Mouse (Mus musculus): ENCODE results near the gene Amotl1.
"Not testable (repeated sequence)": the region's sequence is repeated elsewhere in the genome, so short reads cannot be mapped to it uniquely, and the experiment has no call there.

Amotl1 gene

GRCm38 (mm10) chr9:14603475-14603874 lies 41.4 kb downstream of the Amotl1 start:
- DNase-seq (ENCODE audit: extremely low spot score), result no peak

DNA sequence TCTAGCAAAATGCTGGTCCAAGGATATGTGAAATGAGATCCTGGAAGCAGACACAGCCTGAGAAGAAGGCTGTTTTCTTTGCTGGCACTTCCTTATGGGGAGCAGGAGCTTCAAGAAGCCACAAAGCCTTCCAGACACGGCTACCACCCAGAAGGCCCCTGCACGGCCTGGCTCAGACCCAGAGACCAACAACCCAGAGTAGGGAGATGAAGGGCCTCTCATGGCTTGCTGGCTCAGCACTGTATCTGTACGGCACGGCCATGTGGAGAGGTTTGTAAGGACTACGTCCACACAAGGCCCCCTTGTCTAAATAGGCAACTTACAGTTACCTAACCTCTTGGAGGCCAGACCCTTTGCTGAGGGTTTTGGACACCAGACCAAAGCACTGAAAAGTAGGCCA lies 45.1 kb downstream of the Amotl1 start:
- no peak for DNase-seq (ENCODE audit: extremely low spot score)

- DNase-seq (ENCODE audit: extremely low spot score), result no peak
Observed at GRCm38 (mm10) chr9:14598157-14598556, 46.7 kb downstream of the Amotl1 start.

GRCm38 (mm10) chr9:14597429-14597828 lies 47.4 kb downstream of the Amotl1 start:
- no peak for DNase-seq (ENCODE audit: extremely low spot score)

DNA sequence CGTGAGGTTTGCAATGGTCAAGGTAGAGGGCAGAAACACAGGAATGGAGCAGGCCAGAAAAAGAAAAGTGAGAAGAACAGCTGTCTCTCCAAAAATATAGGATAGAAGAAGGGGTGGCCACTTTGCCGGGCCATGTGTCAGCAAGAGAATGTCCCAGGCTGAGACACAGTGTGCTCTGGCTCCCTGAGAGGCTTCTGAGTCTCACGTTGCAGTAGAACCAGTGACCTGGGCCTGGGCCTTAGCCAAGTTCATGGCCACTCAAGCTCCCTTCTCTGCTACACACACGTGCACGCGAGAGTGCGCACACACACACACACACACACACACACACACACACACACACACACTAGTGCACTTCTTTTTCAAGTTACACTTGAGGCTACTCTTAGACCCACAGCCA lies 48.0 kb downstream of the Amotl1 start:
- no peak for DNase-seq (ENCODE audit: extremely low spot score)

GRCm38 (mm10) chr9:14596427-14596826 lies 48.4 kb downstream of the Amotl1 start:
- DNase-seq (ENCODE audit: extremely low spot score), result no peak

GRCm38 (mm10) chr9:14595893-14596292 lies 49.0 kb downstream of the Amotl1 start:
- no peak for DNase-seq (ENCODE audit: extremely low spot score)

GRCm38 (mm10) chr9:14593880-14594279 lies 51.0 kb downstream of the Amotl1 start:
- DNase-seq (ENCODE audit: extremely low spot score), result no peak

DNA sequence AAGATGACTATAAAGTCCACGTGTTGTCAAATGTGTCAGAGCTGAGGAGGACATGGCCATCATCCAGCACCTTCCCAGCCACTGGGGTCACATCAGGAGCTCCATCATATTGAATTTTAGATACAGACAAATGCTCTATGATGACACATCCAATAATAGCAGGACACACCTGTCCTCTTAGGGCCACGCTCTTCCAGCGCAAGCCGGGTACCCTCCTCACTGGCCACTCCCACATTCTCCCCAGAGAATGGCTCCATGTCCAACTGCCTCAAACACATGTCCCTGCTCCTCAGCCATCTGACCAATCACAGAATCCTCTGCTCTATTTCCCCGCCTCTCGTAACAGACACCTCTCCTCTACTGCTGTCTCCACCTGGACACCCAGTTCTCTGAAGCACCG lies 54.2 kb downstream of the Amotl1 start:
- DNase-seq (ENCODE audit: extremely low spot score), result no peak

DNA sequence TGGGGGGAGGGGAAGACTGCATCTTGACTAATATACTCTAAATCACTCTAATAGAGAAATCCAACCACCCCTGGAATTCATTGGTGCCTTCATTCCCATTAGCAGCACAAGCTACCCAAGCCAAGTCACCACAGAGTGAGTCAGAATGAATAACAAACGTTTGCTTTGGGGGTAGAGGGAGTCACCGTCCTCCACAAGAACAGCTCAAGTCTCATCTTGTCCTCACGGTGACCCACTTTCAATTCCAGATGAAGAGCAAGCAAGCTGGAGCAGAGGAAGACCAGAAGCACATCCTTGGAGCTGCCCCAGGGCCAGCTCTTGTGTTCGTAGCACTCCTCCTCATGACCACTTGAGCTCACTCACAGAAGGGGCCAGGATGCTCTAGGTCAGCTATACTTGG lies 56.2 kb downstream of the Amotl1 start:
- no peak for DNase-seq (ENCODE audit: extremely low spot score)

GRCm38 (mm10) chr9:14585702-14586101 lies 59.2 kb downstream of the Amotl1 start:
- peak; percentile 24 for DNase-seq (ENCODE audit: extremely low spot score)

DNA sequence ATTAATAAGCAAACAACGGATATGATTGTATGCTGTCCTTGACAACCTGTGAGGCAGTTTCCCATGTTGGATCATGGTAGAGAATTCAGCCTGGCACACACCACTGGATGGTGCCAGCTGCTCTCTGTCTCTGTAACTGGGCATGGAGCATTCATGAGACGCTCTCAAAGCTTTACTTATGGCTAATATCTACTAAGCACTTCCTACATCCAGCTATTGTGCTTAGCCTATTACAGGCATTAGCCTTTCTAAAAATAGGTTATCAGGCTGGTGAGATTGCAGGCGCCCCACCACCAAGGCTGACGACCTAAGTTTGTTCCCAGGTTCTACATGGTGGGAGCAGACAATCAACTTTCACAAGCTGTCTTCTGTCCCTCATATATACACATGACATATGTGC lies 65.9 kb downstream of the Amotl1 start:
- no peak for DNase-seq (ENCODE audit: extremely low spot score)

DNA sequence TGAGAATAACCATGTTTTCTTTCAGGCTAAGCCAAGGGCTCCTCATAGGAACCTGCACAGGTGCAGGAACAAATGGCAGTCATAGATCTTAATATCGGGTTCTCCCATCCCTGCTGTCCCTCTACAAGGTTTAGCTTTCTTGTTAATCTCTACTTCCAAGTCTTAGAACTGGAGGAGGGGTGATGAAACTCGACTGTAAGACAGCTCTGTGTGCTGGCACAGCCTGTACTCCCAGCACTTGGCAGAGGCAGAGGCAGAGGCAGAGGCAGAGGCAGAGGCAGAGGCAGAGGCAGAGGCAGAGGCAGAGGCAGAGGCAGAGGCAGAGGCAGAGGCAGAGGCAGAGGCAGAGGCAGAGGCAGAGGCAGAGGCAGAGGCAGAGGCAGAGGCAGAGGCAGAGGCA lies 68.5 kb downstream of the Amotl1 start:
- not testable (repeated sequence) for DNase-seq (ENCODE audit: extremely low spot score)

- no peak for DNase-seq (ENCODE audit: extremely low spot score)
Observed at GRCm38 (mm10) chr9:14574760-14575399, 70.0 kb downstream of the Amotl1 start.

DNA sequence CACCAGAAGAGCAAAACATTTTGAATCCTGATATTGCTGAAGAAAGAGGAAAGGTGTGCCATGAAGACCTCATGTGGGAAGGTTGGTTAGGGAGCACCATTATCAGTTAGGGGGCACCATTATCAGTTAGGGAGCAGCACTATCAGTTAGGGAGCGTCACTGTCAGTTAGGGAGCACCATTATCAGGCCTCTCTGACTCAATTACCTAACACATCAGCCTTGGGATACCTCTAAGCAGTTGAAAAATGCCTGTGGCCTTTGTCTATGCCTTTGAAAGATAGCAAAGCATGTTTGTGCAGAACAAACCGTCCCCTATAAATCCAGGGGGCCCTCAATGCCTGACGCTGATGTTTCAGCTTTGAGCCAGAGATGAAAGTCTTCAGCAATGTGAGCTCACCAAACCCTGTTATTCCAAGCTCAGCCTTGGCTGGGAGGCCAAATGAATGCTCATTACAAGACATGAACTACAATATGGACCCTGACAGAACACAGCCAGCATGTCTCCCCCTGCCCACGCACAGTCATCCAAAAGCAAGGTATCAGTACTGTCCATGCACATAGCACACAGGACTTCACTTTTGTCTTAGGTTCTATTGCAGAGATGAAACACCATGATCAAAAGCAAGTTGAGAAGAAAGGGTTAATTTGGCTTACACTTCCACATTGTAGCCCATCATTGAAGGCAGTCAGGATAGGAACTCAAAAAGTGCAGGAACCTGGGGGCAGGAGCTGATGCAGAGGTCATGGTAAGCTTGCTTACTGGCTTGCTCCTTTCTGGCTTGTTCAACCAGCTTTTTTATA lies 75.5 kb downstream of the Amotl1 start:
- no peak for DNase-seq (ENCODE audit: extremely low spot score)

- DNase-seq (ENCODE audit: extremely low spot score), result no peak
Observed at GRCm38 (mm10) chr9:14568487-14568886, 76.4 kb downstream of the Amotl1 start.

DNA sequence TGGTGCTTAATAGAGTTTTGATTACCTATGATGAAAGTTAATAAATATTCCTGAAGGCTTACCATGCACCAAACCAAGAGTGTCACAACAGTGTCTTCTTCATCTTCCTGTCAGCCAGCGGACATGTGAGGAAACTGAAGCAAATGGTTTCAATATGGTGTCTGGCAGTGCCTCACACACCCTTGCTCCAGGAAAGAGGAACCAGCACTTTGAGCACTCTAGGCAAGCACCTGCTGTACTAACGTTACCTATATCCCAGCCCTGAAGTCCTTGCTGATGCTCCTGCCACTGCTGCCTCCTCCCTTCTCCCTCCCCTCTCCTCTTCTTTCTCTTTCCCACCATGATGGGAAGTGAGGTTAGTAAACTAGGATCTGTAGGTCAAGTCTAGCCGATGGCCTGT lies 80.4 kb downstream of the Amotl1 start:
- DNase-seq (ENCODE audit: extremely low spot score), result no peak

DNA sequence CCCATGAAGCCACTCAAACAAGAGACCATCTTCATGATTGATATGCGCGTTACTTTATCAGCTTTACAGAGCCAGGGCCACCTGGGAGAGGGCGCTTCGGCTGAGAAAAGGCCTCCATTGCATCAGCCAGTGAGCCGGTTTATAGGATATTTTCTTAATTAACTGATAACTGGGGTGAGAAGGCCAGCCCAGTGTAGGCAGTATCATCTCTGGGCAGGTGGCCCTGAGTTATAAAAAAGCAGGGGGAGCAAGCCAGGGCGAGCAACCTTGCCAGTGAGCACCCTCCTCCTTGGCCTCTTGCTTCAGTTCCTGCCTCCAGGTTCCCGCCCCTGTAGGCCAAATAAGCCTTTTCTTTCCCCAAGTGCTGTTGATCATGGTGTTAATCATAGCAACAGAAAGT lies 81.5 kb downstream of the Amotl1 start:
- DNase-seq (ENCODE audit: extremely low spot score), result no peak

DNA sequence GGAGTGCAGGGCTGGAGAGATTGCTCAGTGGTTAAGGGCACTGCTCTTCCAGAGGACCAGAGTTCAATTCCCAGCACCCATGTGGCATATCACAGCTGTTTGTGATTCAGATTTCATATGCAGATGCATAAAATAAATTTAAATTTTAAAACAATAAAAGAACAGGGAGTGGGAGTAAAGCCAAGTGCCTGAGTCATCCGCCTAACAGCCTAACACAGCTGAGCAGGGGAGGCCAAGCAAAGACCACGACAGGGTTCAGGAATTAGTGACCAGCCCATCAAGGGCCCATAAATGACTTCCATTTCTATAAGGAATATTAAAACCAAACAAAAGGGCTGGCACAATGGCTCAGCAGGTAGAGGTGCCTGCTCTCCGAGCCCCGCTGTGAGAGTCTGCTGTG lies 84.3 kb downstream of the Amotl1 start:
- DNase-seq (ENCODE audit: extremely low spot score), result no peak

DNA sequence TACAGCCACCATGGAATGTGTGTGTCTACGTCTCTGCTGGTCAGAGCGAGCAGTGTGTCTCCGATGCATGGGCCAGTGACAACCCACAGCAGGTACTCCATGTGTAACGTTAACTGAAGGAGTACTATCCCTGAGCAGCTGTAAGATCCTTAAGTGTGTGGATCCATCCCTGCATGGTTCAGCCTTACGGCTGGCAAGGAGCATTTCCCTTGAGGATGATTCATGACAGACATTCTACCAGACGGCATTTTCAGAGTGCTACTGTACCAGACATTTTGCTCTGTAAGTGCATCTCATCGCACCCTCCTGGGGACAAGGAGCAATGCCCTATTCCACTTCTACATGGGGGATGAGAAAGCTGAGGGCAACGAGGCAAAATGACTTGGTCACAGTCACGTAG lies 84.9 kb downstream of the Amotl1 start:
- DNase-seq (ENCODE audit: extremely low spot score), result no peak

GRCm38 (mm10) chr9:14559430-14559829 lies 85.4 kb downstream of the Amotl1 start:
- no peak for DNase-seq (ENCODE audit: extremely low spot score)

DNA sequence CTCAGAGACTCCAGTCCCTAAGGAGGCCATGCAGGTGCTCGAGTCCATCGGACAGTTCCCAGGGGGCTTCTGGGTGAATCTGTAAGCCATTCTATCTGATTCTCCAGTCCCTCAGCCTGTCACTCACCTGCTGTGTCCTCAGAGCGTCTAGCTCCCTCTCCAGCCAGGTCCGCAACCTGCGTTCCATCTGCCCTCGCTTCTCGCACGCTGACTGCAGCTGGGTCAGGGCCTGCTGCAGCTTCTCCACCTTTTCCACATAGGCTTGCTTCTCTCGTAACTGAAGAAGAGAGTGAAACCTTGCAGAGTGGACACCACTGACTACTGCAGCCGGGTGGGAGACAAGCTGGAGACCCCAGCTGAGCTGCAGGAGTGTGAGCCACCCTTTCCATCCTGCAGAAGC lies 86.5 kb downstream of the Amotl1 start:
- no peak for DNase-seq (ENCODE audit: extremely low spot score)

- no peak for DNase-seq (ENCODE audit: extremely low spot score)
Observed at GRCm38 (mm10) chr9:14548366-14548761, 96.5 kb downstream of the Amotl1 start.

Measured in embryo, embryonic 9.5 days (tissue).